Mouse (Mus musculus) CH12.LX (cell line): ENCODE measurements around the gene Pttg1ip. TPM values are rescaled to one million over a fixed set of nuclear protein-coding genes. Genes with fewer than 3 reads are reported as not detected.

Experiments
- DNase-seq: peaks from one replicate; pipeline ENCODE4 v3.0.0-alpha.2; 2013; ENCODE audit errors: extremely low read depth
- H3K27ac ChIP-seq: 2 replicates; pipeline ENCODE4 v1.5.1; 2012; ENCODE audit warnings: low read depth, mild to moderate bottlenecking, control low read depth, moderate library complexity; ENCODE audit not compliant: insufficient read depth
- H3K27me3 ChIP-seq: replicated peaks from 2 replicates; pipeline ENCODE3; 2012; ENCODE audit warnings: inconsistent platforms
- H3K36me3 ChIP-seq, 2 experiments: replicated peaks in 1 of 2; 2 replicates each; pipeline versions ENCODE3 to v1.6.1; 2012; ENCODE audit warnings: inconsistent platforms in 1 of 2, low read length in 1 of 2, mild to moderate bottlenecking in 1 of 2, mixed read lengths in 1 of 2, moderate library complexity in 1 of 2; ENCODE audit not compliant: control insufficient read depth in 1 of 2, insufficient read depth in 1 of 2
- H3K4me1 ChIP-seq, 2 experiments: 2 replicates each; pipeline ENCODE4 v1.6.1; 2012; ENCODE audit warnings: inconsistent platforms in 1 of 2, moderate library complexity in 1 of 2; ENCODE audit not compliant: insufficient read depth in 2 of 2, control insufficient read depth in 1 of 2
- H3K4me2 ChIP-seq: 2 replicates; pipeline ENCODE4 v1.6.1; 2012; ENCODE audit warnings: low read depth, mild to moderate bottlenecking, control low read depth; ENCODE audit not compliant: poor library complexity, insufficient read depth, severe bottlenecking
- H3K4me3 ChIP-seq, 3 experiments: fragments of 150-350 bp in 1 of 3; sonication (generic) in 1 of 3; replicated peaks in 1 of 3; 2 replicates each; pipeline versions ENCODE3 to v1.5.1; 2011 to 2012; ENCODE audit warnings: low read depth in 2 of 3, low read length in 2 of 3, mild to moderate bottlenecking in 2 of 3, moderate library complexity in 2 of 3, control low read depth in 1 of 3, improper control_type of control experiment in 1 of 3, inconsistent platforms in 1 of 3, mixed read lengths in 1 of 3; ENCODE audit not compliant: poor library complexity in 1 of 3
- H3K79me2 ChIP-seq: replicated peaks from 2 replicates; pipeline ENCODE4 v1.6.1; 2012; ENCODE audit warnings: mild to moderate bottlenecking, moderate library complexity; ENCODE audit not compliant: control insufficient read depth, poor library complexity, insufficient read depth, severe bottlenecking; ENCODE audit errors: extremely low read depth
- H3K9ac ChIP-seq: 2 replicates; pipeline ENCODE4 v1.6.1; 2012; ENCODE audit warnings: low read depth, mild to moderate bottlenecking, control low read depth, moderate library complexity; ENCODE audit not compliant: insufficient read depth
- H3K9me3 ChIP-seq: replicated peaks from 2 replicates; pipeline ENCODE3; 2012; ENCODE audit warnings: low read length, inconsistent platforms, mixed read lengths
- ETS1 ChIP-seq: conservative IDR thresholded peaks from 2 replicates; pipeline ENCODE4 v1.6.1; 2012; ENCODE audit warnings: low read depth, mild to moderate bottlenecking, inconsistent platforms, low read length, improper control_type of control experiment, moderate library complexity
- GABPA ChIP-seq: IDR thresholded peaks from 2 replicates; pipeline ENCODE4 v1.6.1; 2012; ENCODE audit warnings: low read depth, low read length, improper control_type of control experiment, inconsistent platforms; ENCODE audit not compliant: insufficient replicate concordance
- IRF4 ChIP-seq: IDR thresholded peaks from 2 replicates; pipeline ENCODE4 v1.6.1; 2014; ENCODE audit warnings: low read depth, mild to moderate bottlenecking, inconsistent platforms, low read length, improper control_type of control experiment
- JUND ChIP-seq: conservative IDR thresholded peaks from 2 replicates; pipeline ENCODE4 v1.6.1; 2011; ENCODE audit warnings: low read depth, low read length, improper control_type of control experiment
- MAZ ChIP-seq: IDR thresholded peaks from 2 replicates; pipeline ENCODE4 v1.6.1; 2012; ENCODE audit warnings: low read depth, mild to moderate bottlenecking, inconsistent platforms, low read length, improper control_type of control experiment, moderate library complexity
- MEF2A ChIP-seq: IDR thresholded peaks from 2 replicates; pipeline ENCODE4 v1.6.1; 2014; ENCODE audit warnings: low read depth, mild to moderate bottlenecking, inconsistent platforms, low read length, improper control_type of control experiment, borderline replicate concordance
- NRF1 ChIP-seq: IDR thresholded peaks from 2 replicates; pipeline ENCODE4 v1.6.1; 2014; ENCODE audit warnings: low read depth, mild to moderate bottlenecking, inconsistent platforms, low read length, improper control_type of control experiment, moderate library complexity
- PAX5 ChIP-seq: IDR thresholded peaks from 2 replicates; pipeline ENCODE4 v1.6.1; 2012; ENCODE audit warnings: low read length, inconsistent platforms, mixed read lengths
- RAD21 ChIP-seq: IDR thresholded peaks from 2 replicates; pipeline ENCODE4 v1.6.1; 2011; ENCODE audit warnings: low read depth, mild to moderate bottlenecking, low read length, improper control_type of control experiment, moderate library complexity
- SIN3A ChIP-seq: IDR thresholded peaks from 2 replicates; pipeline ENCODE4 v1.6.1; 2012; ENCODE audit warnings: low read length, improper control_type of control experiment, inconsistent platforms
- TBP ChIP-seq: conservative IDR thresholded peaks from 2 replicates; pipeline ENCODE4 v1.6.1; 2011; ENCODE audit warnings: low read depth, low read length, improper control_type of control experiment
- USF1 ChIP-seq: IDR thresholded peaks from 2 replicates; pipeline ENCODE4 v1.6.1; 2014; ENCODE audit warnings: low read depth, mild to moderate bottlenecking, inconsistent platforms, low read length, improper control_type of control experiment
- USF2 ChIP-seq: conservative IDR thresholded peaks from 2 replicates; pipeline ENCODE4 v1.6.1; 2011; ENCODE audit warnings: low read depth, low read length, improper control_type of control experiment
- ZNF384 ChIP-seq: IDR thresholded peaks from 2 replicates; pipeline ENCODE4 v1.6.1; 2012; ENCODE audit warnings: low read depth, low read length, improper control_type of control experiment, inconsistent platforms
- dilution Hi-C: fragments of 300-500 bp; cut with MboI; formaldehyde crosslinking; loops from 2 replicates; pipeline ENCODE4 v1.14.3; 2020; ENCODE audit warnings: low sequenced_read_pairs; ENCODE audit not compliant: extremely low pct_unique_long_range_greater_than_20kb, extremely low pct_ligation_motif_present
- in situ Hi-C: fragments of 300-500 bp; cut with MboI; formaldehyde crosslinking; loops from 3 replicates; pipeline ENCODE4 v1.14.3; 2019; ENCODE audit warnings: low sequenced_read_pairs, low pct_ligation_motif_present, low pct_unique_long_range_greater_than_20kb, mixed read lengths
- polyA plus RNA-seq: library from polyadenylated mRNA; unstranded; fragments of >175 nt; gene quantifications from 2 replicates; pipeline ENCODE4 v1.2.1, GENCODE M21; 2012; ENCODE audit warnings: low read depth; ENCODE audit not compliant: insufficient read length
- total RNA-seq, 2 experiments: library from RNA; depleted of rRNA; stranded (reverse); fragments of 300-350 nt in 1 of 2; fragments of >200 nt in 1 of 2; gene quantifications; 2 replicates each; pipeline ENCODE4 v1.2.3; 2012 to 2014

The Pttg1ip gene
- total and polyA plus RNA-seq, 3 experiments = 18.9 to 25.3 (median 20.7) TPM

DNA sequence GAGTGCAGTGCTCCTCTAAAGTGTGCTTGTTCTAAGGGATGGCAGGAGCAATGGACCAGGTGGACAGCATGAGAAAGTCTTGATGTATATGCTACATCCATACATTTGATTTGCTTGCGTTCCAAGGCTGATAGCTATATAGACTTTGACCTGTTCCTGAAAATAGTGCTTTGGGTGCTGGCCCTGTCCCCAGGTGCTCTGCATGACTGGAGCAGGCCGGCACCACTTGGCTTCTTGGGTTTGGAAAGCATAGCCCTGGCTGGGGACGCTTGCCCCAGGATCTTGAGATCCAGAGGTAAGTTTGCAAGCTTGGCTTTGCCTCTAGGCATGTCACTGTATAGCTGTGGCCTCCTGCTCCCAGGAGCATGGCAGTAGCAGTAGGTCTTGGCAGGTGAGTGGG, 5.1 kb downstream of the Pttg1ip start:
- H3K9me3 ChIP-seq = no peaks in the 10 kb centered on the region
- H3K36me3 ChIP-seq = peaks cover 11 to 60% of the 10 kb centered on the region in 2 experiments
- peaks cover 5 to 36% of the 10 kb centered on the region in 2 experiments; a peak in 2 of 4 replicates for H3K4me1 ChIP-seq
- H3K9ac ChIP-seq = no peak overlapping the region
- no peak for DNase-seq
- in situ Hi-C loops (no loop called here), dilution Hi-C loops (no loop called here)
- H3K79me2 ChIP-seq = peaks cover 3% of the 10 kb centered on the region; the same call in 1 of the 2 replicates
- H3K27me3 ChIP-seq = no peaks in the 10 kb centered on the region
- TF ChIP-seq USF1 = no peak
- no peak for TF ChIP-seq ETS1
- TF ChIP-seq PAX5 = no peak
- no peak for TF ChIP-seq NRF1
- no peak for TF ChIP-seq JUND
- TF ChIP-seq RAD21 = no peak
- no peak for TF ChIP-seq IRF4
- no peak for TF ChIP-seq SIN3A
- no peak overlapping the region for H3K4me3 ChIP-seq
- H3K27ac ChIP-seq = no peak overlapping the region
- no peak overlapping the region for H3K4me2 ChIP-seq

DNA sequence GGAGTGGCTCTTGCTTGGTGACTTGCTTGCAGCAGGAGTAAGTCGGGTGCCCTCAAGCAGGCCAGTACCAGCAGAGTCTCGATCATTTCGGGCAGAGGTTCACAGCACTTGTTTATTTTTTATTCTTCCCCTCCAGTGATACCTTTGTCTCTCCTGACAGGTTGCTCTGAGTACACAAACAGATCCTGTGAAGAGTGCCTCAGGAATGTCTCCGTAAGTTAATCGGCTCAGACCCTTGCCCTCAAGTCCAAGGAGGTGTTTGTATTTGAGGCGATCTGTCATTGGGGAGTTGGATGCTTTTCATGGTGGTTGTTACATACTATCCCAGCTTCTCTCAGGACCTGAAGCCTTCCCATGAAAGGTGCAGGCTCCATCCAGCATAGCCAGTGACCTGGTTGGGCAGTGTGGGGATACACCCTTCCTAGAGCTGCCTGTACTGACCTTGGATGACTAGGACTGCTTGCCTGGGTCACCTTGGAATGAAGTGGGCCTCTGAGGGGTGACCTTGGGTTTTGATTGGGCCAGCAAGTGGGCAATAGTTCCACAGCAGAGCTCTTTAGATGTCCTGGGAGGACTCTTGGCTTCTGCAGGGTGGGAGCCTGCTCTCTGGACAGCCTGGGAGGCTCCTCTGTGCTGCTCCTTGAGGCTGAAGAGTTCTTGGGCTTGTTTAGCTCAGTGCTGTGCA, 5.7 kb downstream of the Pttg1ip start:
- Histone ChIP-seq H3K4me1 (peaks cover 5 to 35% of the 10 kb centered on the region in 2 experiments; a peak in 2 of 4 replicates), H3K36me3 (peaks cover 11 to 63% of the 10 kb centered on the region in 2 experiments), H3K9me3 (no peaks in the 10 kb centered on the region)
- TF ChIP-seq RAD21 (no peak), IRF4 (no peak), MAZ (no peak), PAX5 (no peak), SIN3A (no peak), GABPA (no peak), MEF2A (no peak), USF2 (no peak), TBP (no peak), ZNF384 (no peak)
- TF ChIP-seq, all 38 proteins: peak for 0
- no peak overlapping the region for H3K4me3 ChIP-seq
- H3K79me2 ChIP-seq = peaks cover 3% of the 10 kb centered on the region; the same call in 1 of the 2 replicates
- dilution Hi-C loops (no loop called here), in situ Hi-C loops (no loop called here)
- no peak for DNase-seq
- H3K27me3 ChIP-seq = no peaks in the 10 kb centered on the region
- H3K27ac ChIP-seq = no peak overlapping the region
- H3K9ac ChIP-seq = no peak overlapping the region
- H3K4me2 ChIP-seq = no peak overlapping the region
